Mouse (Mus musculus) adrenal gland, postnatal 10 days (tissue): ENCODE measurements around the gene Ulk4. TPM values are rescaled to one million over a fixed set of nuclear protein-coding genes. Genes with fewer than 3 reads are reported as not detected.

Source experiments
- DNase-seq: peaks from one replicate; pipeline ENCODE4 v3.0.0; 2021; ENCODE audit warnings: mixed read lengths
- total RNA-seq, 2 experiments: library from RNA; stranded (reverse); gene quantifications; 2 replicates each; pipeline ENCODE4 v1.2.3; 2021

The Ulk4 gene
- total RNA-seq, 2 experiments from 2014 or later, result 1.6 to 3.5 TPM

GRCm38 (mm10) chr9:120976856-120977255, 300.1 kb downstream of the Ulk4 start:
- no peak for DNase-seq

DNA sequence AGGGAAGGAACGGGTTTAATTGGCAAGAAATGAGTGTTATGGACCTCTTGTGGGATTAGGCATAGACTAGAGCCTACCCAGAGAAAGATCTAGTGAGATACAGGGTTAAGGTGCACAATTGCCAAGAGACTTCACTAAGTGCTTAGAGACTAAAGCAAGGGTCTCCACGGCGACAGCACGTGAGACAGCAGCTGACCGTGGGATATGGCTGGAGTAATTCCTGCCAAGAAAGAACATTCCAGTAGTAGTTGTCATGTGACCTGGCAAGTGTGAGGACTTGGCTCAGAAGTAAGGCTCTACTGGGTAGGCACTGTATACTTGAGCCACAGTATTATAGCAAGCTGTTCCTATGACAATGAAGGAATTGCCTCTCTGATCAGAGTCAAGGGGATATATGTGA, 300.8 kb downstream of the Ulk4 start:
- DNase-seq, result peak; percentile 47

DNA sequence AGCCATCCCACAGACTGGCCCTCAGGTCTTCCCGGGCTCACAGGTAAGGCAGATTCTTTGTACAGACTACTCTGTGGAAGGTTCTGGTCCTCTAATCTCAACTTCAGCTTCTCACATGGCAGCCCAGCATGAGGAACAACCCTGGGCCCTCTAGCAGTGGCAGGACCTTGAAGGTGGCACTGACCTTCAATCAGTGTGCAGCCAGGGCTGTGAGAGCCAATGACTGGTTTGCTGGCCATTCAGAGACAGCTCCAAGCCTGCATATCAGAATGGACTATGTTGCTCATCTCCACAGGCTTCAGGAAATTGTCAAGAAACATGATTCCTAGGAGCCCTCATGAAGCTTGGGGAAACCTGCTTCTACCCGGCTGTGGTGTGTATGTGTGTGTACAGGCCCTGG, 302.8 kb downstream of the Ulk4 start:
- DNase-seq, result no peak

- no peak for DNase-seq
These were observed 303.9 kb downstream of the Ulk4 start for GRCm38 (mm10) chr9:120973026-120973515.

DNA sequence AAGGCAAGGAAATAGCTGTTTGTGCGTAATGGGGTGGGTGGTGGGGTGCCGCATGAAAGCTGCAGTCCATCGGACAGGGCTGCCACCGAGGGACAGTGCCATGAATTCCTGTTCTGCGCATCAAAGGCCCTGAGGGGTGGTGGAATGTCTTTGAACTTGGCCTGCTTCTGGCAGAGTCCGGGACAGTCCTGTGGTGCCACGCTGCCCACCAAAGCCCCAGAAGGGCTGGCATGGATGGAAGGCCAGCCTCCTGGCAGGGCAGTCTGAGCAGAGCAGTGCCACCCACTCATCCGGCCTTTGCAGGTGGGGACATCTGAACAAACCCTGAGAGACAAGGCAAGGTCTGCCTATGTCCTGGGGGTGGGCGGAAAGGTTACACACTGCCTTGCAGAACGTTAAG, 312.0 kb downstream of the Ulk4 start:
- no peak for DNase-seq

- DNase-seq, result no peak
These were observed 312.8 kb downstream of the Ulk4 start for GRCm38 (mm10) chr9:120964224-120964623.

DNA sequence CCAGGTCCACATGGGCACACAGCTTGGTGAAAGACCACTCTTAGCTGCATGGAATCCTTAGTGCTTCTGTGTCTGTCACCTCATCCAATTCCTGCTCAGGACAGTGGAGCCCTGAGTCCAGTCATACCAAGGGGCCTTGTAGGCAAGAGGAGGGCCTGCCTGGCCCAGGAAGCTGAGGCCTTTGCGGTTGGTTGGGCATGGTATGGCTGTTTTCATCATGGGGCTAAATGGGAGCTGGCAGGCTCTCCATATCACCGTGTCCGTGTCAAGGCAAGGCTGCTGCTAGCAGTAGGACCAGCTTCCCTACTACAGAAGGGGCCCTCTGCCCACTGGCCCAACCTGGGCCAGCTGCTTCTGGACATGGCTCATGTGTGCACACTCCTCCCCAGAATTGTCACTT, 313.3 kb downstream of the Ulk4 start:
- no peak for DNase-seq

GRCm38 (mm10) chr9:120963104-120963503, 313.9 kb downstream of the Ulk4 start:
- no peak for DNase-seq

DNA sequence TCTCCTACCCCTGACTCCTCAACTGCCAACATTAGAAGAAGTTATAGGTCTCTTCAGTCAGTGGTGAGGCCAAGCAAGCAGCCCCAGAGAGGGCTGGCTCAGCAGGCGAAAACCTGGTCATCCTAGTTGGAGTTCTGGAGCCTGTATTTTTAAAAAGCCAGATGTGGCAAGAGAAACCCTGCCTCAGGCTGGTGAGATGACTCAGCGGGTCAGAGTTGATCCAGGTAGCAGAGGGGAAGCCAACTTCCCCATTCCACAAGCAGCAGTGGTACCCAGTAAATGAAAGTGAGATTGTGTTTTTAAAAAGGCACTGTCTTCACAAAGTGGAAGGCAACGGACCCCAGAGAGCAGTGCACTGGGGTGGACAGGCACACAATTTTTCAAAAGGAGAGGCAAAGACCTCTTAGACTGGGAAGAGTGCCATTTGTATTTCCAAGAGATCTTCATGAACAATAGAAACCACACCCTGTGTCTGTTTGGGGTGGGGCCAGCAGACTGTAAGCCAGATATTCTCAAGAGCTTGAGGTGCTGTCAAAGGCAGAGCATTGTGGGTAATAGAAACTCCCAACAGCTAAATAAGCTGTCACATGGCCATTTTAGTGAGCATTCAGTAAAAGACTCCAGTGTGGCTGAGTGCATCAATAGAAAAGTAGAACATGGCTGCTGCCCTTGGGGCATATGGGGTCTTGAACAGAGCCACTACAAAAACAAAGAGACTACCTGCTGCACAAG, 314.9 kb downstream of the Ulk4 start:
- DNase-seq, result no peak

GRCm38 (mm10) chr9:120961466-120961865, 315.5 kb downstream of the Ulk4 start:
- DNase-seq, result no peak

DNA sequence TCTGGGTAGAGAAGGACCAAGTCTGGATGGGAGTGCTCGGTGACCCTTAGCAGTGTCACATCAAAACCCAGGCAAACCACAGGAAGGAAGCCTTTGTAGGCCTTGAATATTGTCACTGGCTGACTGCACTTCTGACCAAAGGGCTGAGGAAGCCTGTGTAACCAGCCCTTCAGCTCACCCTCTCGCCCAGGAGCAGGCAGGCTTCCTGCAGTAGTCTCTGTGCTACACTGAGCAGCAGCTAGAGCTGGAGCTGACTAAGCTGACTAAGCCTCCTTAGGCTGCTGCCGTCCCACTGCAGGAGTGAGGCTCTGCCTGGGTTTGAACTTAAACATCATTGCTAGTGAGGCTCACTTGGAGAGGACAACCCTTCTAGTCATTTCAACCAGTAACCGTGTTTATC, 316.4 kb downstream of the Ulk4 start:
- no peak for DNase-seq

GRCm38 (mm10) chr9:120959225-120959624, 317.8 kb downstream of the Ulk4 start:
- DNase-seq, result no peak

DNA sequence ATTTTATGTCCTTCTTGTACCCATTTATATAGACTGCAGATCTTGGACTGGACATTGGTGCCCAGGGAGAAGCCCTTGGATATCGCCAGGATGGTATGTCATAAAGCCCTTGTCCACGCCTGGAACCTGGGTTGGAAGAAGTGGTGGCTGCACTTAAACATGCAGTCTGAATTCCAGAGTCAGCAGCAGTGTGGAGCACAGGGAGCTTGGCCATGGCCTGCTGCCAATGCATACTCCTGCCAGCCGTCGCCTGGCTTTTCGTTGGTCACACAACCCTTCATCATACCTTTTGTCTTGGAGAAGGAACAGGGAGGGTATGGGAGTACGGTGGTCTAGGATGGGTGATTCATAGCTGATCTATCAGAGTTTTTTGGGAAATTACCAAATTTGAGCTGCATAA, 318.4 kb downstream of the Ulk4 start:
- peak; percentile 60 for DNase-seq

DNA sequence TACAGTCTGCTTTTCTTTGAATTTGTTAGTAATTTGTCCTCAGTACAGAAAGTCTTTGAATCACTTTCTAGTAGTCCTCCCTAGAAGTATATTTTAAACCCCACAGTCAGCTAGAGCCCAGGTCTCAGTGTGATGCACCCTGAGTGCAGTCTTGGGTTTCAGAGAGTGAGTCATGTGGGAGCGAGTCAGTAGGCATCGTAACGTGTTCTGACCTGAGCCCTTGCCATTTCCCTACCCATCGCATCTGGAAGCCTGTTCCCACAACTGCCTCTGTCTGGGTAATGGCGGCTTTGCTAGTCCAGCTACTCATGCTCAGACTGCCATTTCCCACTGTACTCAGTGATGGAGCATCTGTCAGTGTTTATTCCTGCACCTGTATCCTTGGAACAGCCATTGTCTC, 318.9 kb downstream of the Ulk4 start:
- no peak for DNase-seq

DNA sequence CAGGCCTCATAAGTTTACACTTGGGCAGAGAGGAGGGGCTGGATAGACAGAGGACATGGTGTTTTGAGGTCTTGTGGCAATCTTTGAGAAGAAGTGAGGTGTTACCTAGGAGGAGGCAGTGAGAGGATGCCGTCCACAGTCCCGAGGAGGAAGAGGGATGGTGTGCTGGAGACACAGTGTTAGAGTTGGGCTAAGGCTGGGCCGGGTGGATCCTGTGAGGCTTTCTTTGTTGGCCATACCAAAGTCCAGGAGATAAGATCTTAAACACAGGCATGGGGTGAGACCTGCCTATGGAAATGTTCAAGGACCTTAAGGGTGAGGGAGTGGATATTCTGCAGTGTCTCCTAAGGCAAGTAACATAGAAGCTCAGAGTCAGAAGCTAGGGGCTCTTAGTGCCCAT, 325.1 kb downstream of the Ulk4 start:
- no peak for DNase-seq

DNA sequence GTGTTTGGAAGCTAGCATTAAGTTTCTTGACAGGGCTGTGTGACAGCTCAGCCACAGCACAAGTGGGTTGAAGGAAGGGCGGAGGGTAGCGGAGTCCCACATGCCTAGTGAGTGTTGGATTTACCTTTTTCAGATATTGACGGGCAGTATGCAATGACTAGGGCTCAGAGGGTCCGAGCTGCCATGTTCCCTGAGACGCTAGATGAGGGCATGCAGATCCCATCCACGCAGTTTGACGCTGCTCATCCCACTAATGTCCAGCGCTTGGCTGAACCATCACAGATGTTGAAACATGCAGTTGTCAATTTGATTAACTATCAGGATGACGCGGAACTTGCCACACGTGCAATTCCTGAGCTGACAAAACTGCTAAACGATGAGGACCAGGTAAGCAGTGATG, 326.2 kb downstream of the Ulk4 start:
- DNase-seq, result no peak

- DNase-seq, result peak; percentile 5
These were observed 328.2 kb downstream of the Ulk4 start for GRCm38 (mm10) chr9:120948832-120949231.

DNA sequence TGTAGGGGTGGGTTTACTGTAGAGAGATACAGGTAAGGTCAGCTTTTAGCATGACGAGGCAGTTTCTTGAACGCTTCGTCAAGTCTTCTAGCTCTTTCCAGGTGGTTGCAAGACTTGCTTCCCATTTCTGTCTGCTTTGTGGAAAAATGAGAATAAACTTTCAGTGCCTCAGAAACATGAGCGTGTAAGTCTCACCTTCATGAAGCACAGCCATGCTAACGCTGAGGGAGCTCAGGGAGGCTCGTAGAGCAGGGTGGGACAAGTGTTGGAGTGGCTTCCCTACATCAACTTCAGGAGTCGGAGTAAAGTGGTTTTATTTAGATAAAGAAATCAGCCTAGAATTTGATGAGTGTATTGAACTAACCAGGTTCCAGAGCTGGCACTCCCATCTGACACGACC, 330.9 kb downstream of the Ulk4 start:
- DNase-seq, result no peak

DNA sequence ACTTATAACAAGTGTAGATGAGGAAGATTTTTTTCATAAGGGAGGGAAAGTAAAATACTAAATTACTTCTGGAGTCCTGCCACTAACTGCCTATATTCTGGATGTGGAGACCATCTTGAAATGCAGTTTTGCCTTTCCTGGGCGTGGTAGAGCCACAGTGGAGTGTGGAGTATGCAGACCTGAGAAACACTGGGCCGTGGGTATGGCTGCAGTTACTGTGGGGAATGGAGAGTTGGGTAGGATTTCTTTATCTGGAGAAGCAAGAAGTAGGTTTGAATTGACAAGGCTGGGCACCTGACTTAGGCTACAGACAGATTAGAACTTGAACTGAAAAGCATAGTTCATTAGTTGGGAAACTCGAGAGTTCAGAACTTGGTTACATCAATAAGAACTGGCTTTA, 332.8 kb downstream of the Ulk4 start:
- no peak for DNase-seq

- no peak for DNase-seq
These were observed 333.2 kb downstream of the Ulk4 start for GRCm38 (mm10) chr9:120943757-120944156.

GRCm38 (mm10) chr9:120940858-120941257, 336.1 kb downstream of the Ulk4 start:
- DNase-seq, result no peak

- peak; percentile 77 for DNase-seq
These were observed 340.6 kb downstream of the Ulk4 start for GRCm38 (mm10) chr9:120936351-120936750.

GRCm38 (mm10) chr9:120935634-120935922, 341.4 kb downstream of the Ulk4 start:
- DNase-seq, result no peak

- DNase-seq, result peak; percentile 44
These were observed 342.0 kb downstream of the Ulk4 start for GRCm38 (mm10) chr9:120934821-120935633.
